Mouse (Mus musculus) C2C12 (cell line): ENCODE measurements around the gene Nxt1. TPM values are rescaled to one million over a fixed set of nuclear protein-coding genes. Genes with fewer than 3 reads are reported as not detected.

Experiments used
- H3K27me3 ChIP-seq: one replicate; pipeline ENCODE4 v1.6.1; 2011; ENCODE audit not compliant: control insufficient read depth, insufficient read depth, insufficient read length
- H3K36me3 ChIP-seq: one replicate; pipeline ENCODE4 v1.6.1; 2011; ENCODE audit not compliant: control insufficient read depth, insufficient read depth
- H3K4me3 ChIP-seq: one replicate; pipeline ENCODE4 v1.5.1; 2011; ENCODE audit warnings: mild to moderate bottlenecking, control low read depth; ENCODE audit not compliant: poor library complexity, insufficient read depth, severe bottlenecking
- H3K79me2 ChIP-seq: one replicate; pipeline ENCODE4 v1.6.1; 2011; ENCODE audit not compliant: control insufficient read depth, insufficient read depth
- H3K79me3 ChIP-seq: one replicate; pipeline ENCODE4 v1.6.1; 2011; ENCODE audit warnings: low read depth, control low read depth
- H3ac ChIP-seq: one replicate; pipeline ENCODE3; 2011; ENCODE audit warnings: low read depth; ENCODE audit not compliant: control insufficient read depth, insufficient read length
- CEBPB ChIP-seq: IDR thresholded peaks from one replicate; pipeline ENCODE4 v1.6.1; 2011; ENCODE audit warnings: low read depth, mild to moderate bottlenecking, control low read depth, moderate library complexity
- CTCF ChIP-seq: IDR thresholded peaks from one replicate; pipeline ENCODE4 v1.5.1; 2011; ENCODE audit not compliant: control insufficient read depth, insufficient read depth, insufficient read length
- FOSL1 ChIP-seq: IDR thresholded peaks from one replicate; pipeline ENCODE4 v1.8.0; 2011; ENCODE audit warnings: mild to moderate bottlenecking, low read length; ENCODE audit not compliant: poor library complexity, insufficient read depth, severe bottlenecking
- MAX ChIP-seq: IDR thresholded peaks from one replicate; pipeline ENCODE4 v1.6.1; 2011; ENCODE audit warnings: mild to moderate bottlenecking, control low read depth
- MYOD1 ChIP-seq: IDR thresholded peaks from one replicate; pipeline ENCODE4 v1.6.1; 2011; ENCODE audit warnings: low read depth; ENCODE audit not compliant: control insufficient read depth, insufficient read length
- MYOG ChIP-seq: IDR thresholded peaks from one replicate; pipeline ENCODE4 v1.6.1; 2011; ENCODE audit not compliant: control insufficient read depth, insufficient read length; ENCODE audit errors: extremely low read depth
- USF1 ChIP-seq: IDR thresholded peaks from one replicate; pipeline ENCODE4 v1.6.1; 2011; ENCODE audit warnings: low read depth, mild to moderate bottlenecking, control low read depth, moderate library complexity
- polyA plus RNA-seq: library from polyadenylated mRNA; unstranded; fragments of >200 nt; fragmentation: generic; extraction: Trizol; gene quantifications from one replicate; pipeline ENCODE4 v1.2.1, GENCODE M21; 2012; ENCODE audit warnings: missing spikeins

Nxt1 gene
- polyA plus RNA-seq, 1 experiment, result 77.3 TPM

GRCm38 (mm10) chr2:148677801-148678200 lies 5.4 kb downstream of the Nxt1 start:
- Histone ChIP-seq H3K79me2 (peaks cover 70% of the 10 kb centered on the region), H3ac (no peak overlapping the region), H3K4me3 (no peak overlapping the region), H3K79me3 (peaks cover 41% of the 10 kb centered on the region), H3K27me3 (no peaks in the 10 kb centered on the region), H3K36me3 (peaks cover 33% of the 10 kb centered on the region)
- TF ChIP-seq USF1, result no peak
- no peak for TF ChIP-seq MYOG
- no peak for TF ChIP-seq CTCF
- TF ChIP-seq FOSL1, result no peak
- TF ChIP-seq MYOD1, result no peak
- TF ChIP-seq CEBPB, result no peak
- no peak for TF ChIP-seq MAX

- Histone ChIP-seq H3K4me3 (no peak overlapping the region), H3K27me3 (no peaks in the 10 kb centered on the region)
- no peak for TF ChIP-seq CEBPB
- TF ChIP-seq FOSL1, result no peak
- no peak for TF ChIP-seq CTCF
- TF ChIP-seq MYOD1, result no peak
- no peak for TF ChIP-seq MYOG
- TF ChIP-seq USF1, result no peak
- TF ChIP-seq MAX, result no peak
Measured at GRCm38 (mm10) chr2:148679346-148679745, 6.9 kb downstream of the Nxt1 start.

DNA sequence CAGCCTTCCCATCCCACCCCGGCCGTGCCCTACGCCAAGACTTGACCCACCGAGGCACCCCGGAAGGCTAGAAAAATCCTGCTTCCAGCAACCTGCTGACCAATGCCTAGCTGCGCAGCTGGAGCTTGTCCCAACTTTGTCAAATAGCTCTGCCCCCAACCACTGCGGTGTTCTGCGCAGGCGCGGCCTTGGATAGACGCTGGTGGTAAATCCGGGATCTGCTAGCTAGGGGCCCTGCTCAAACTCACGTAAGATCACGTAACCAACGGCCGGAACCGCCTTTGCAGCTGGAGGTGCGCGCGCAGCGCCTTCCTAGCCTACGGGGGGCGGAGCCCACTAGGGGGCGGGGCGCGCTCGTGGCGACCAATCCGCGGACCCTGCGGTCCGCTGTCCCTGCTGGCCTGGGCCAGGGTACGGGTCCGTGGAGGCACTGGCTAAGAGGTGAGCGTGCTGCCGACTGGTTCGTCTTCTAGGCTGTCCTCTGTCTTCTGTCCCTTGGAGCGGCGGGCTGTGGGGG lies 8.4 kb downstream of the Nxt1 start, which contains the start of gene Gzf1:
Gene Gzf1, plus strand, starts transcription at position 249 of the 517 bp plus-strand sequence.
- Histone ChIP-seq H3K27me3 (no peaks in the 10 kb centered on the region), H3K79me3 (peaks cover 16% of the 10 kb centered on the region), H3ac (peak within 1 kb of the TSS; percentile 96), H3K4me3 (peak within 1 kb of the TSS; percentile 91), H3K79me2 (peaks cover 65% of the 10 kb centered on the region), H3K36me3 (peaks cover 37% of the 10 kb centered on the region)
- TF ChIP-seq CEBPB, result no peak
- no peak for TF ChIP-seq MYOD1
- TF ChIP-seq MAX, result no peak
- no peak for TF ChIP-seq MYOG
- no peak for TF ChIP-seq CTCF
- no peak for TF ChIP-seq USF1
- no peak for TF ChIP-seq FOSL1

More at GRCm38 (mm10) chr2:148679346-148679745, 6.9 kb downstream of the Nxt1 start:
- Histone ChIP-seq H3ac (no peak overlapping the region), H3K79me3 (peaks cover 27% of the 10 kb centered on the region), H3K79me2 (peaks cover 70% of the 10 kb centered on the region), H3K36me3 (peaks cover 39% of the 10 kb centered on the region)

DNA sequence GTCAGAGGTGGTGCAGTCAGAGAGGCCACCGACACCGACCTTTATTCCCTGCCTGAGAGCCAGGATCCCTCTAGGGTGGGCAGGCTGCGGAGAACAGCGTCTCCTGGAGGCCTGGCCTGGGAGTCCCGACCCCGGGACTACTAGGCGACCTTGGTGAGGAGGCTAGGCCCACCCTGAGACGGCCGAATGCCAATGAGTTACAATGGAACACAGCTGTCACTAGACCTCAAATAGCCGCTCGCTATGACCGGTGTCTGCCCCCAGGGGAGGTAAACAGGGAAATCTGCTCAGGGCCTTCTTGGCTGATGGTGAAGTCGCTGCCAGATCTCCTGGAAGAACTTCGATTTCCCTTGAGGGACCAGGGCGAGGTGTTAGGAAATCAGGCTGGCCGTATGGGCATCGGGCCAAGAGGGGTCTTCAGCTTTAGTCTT lies 9.1 kb downstream of the Nxt1 start:
- H3K79me3 ChIP-seq, result peaks cover 16% of the 10 kb centered on the region
- peaks cover 59% of the 10 kb centered on the region for H3K79me2 ChIP-seq
- H3K4me3 ChIP-seq, result peak overlapping the region; percentile 91
- TF ChIP-seq MYOD1 (peak; percentile 61), CTCF (peak; percentile 51), MAX (no peak)
- H3K27me3 ChIP-seq, result no peaks in the 10 kb centered on the region
- peak overlapping the region; percentile 96 for H3ac ChIP-seq
- peaks cover 37% of the 10 kb centered on the region for H3K36me3 ChIP-seq

DNA sequence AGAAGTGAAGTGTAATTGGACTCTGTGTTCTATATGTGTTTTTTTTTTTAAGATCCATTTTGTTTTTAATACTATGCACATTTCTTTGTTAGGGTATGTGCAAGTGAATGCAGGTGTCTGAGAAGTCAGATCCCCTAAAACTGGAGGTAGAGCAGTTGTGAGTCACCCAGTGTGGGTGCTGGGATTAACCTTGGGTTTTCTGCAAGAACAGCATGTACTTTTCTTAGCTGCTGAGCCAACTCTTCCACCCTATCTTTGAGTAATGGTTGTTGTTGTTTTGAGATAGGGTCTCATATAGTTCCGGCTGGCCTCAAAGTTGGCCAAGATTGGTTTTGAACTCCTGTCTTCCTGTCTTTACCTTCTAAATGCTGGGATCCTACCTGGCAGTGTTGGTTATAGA lies 10.6 kb downstream of the Nxt1 start:
- no peak overlapping the region for H3K4me3 ChIP-seq
- no peak for TF ChIP-seq MYOG
- no peak for TF ChIP-seq CTCF
- no peaks in the 10 kb centered on the region for H3K27me3 ChIP-seq
- peaks cover 15% of the 10 kb centered on the region for H3K79me3 ChIP-seq
- peaks cover 42% of the 10 kb centered on the region for H3K36me3 ChIP-seq
- H3ac ChIP-seq, result no peak overlapping the region
- peaks cover 44% of the 10 kb centered on the region for H3K79me2 ChIP-seq

DNA sequence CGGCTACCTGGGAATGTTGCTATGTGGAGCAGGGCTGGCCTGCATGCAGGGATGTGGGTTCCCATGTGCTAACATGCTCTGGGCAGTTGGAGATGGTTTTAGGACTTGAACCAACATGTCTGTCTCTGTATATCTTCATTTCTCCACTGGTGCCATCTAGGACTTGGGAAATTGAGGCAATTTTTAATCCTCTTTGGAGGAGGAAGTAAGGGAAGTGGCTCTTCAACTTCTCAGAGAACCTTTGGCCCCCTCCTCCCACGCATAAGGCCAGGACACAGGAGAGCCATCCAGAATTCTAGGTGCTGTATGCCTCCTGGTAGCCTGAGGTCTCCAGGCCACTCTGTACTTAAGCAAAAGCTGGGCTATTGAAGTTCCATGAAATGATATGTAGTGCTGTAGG lies 12.6 kb downstream of the Nxt1 start:
- TF ChIP-seq CTCF, result no peak
- TF ChIP-seq CEBPB, result no peak
- no peak for TF ChIP-seq MYOG
- no peak for TF ChIP-seq MAX
- no peak for TF ChIP-seq USF1
- no peak for TF ChIP-seq MYOD1
- TF ChIP-seq FOSL1, result no peak
- peaks cover 49% of the 10 kb centered on the region for H3K36me3 ChIP-seq
- H3K4me3 ChIP-seq, result no peak overlapping the region
- H3ac ChIP-seq, result no peak overlapping the region
- peaks cover 15% of the 10 kb centered on the region for H3K79me3 ChIP-seq
- H3K79me2 ChIP-seq, result peaks cover 44% of the 10 kb centered on the region
- no peaks in the 10 kb centered on the region for H3K27me3 ChIP-seq
